Mouse (Mus musculus) ES-Bruce4 (cell line): ENCODE results near the gene Cenph. TPM values are rescaled to one million over a fixed set of nuclear protein-coding genes. Genes with fewer than 3 reads are reported as not detected.
A peak's percentile ranks its signal among the peaks of the same experiment; 100 is the strongest.

Experiments used
- H3K27ac ChIP-seq: 2 replicates; pipeline ENCODE4 v1.5.1; 2012; ENCODE audit warnings: low read length, inconsistent platforms; ENCODE audit not compliant: insufficient read depth
- H3K27me3 ChIP-seq: 2 replicates; pipeline ENCODE4 v1.6.1; 2012; ENCODE audit warnings: mild to moderate bottlenecking, low read length, inconsistent platforms; ENCODE audit not compliant: control insufficient read depth, poor library complexity, insufficient read depth, severe bottlenecking
- H3K36me3 ChIP-seq: 2 replicates; pipeline ENCODE4 v1.6.1; 2012; ENCODE audit warnings: inconsistent platforms, mild to moderate bottlenecking, low read length, moderate library complexity; ENCODE audit not compliant: control insufficient read depth, poor library complexity, insufficient read depth, severe bottlenecking
- H3K4me1 ChIP-seq: one replicate; pipeline ENCODE4 v1.8.1; 2011; ENCODE audit warnings: low read length; ENCODE audit not compliant: control insufficient read depth, insufficient read depth
- H3K4me3 ChIP-seq: 2 replicates; pipeline ENCODE4 v1.5.1; 2011; ENCODE audit warnings: low read depth, mild to moderate bottlenecking, low read length
- H3K9ac ChIP-seq: 2 replicates; pipeline ENCODE4 v1.6.1; 2012; ENCODE audit warnings: low read depth, mild to moderate bottlenecking, inconsistent platforms; ENCODE audit not compliant: poor library complexity, severe bottlenecking
- H3K9me3 ChIP-seq: replicated peaks from 2 replicates; pipeline ENCODE4 v1.6.1; 2012; ENCODE audit warnings: mild to moderate bottlenecking, low read length, inconsistent platforms; ENCODE audit not compliant: control insufficient read depth, poor library complexity, insufficient read depth, severe bottlenecking
- CTCF ChIP-seq: IDR thresholded peaks from one replicate; pipeline ENCODE4 v1.8.1; 2011; ENCODE audit warnings: low read depth, low read length
- EP300 ChIP-seq: IDR thresholded peaks from 2 replicates; pipeline ENCODE4 v1.6.1; 2011; ENCODE audit warnings: low read depth, low read length; ENCODE audit not compliant: insufficient read depth
- POLR2A ChIP-seq: IDR thresholded peaks from one replicate; pipeline ENCODE4 v1.8.1; 2011; ENCODE audit warnings: low read length; ENCODE audit not compliant: insufficient read depth
- polyA plus RNA-seq: library from polyadenylated mRNA; stranded (reverse); fragments of >200 nt; gene quantifications from 2 replicates; pipeline ENCODE4 v1.2.4, GENCODE M21; 2011; ENCODE audit warnings: low read depth; ENCODE audit not compliant: missing spikeins, insufficient read depth, insufficient read length

Gene Cenph
- polyA plus RNA-seq, 1 experiment: 58.8 TPM

- H3K9me3 ChIP-seq: no peaks in the 10 kb centered on the region
- no peak overlapping the region for H3K4me3 ChIP-seq
- H3K9ac ChIP-seq: no peak overlapping the region
- 0 out of 2 replicates have a peak overlapping the region, but pooled peaks have one; percentile 52 for H3K27ac ChIP-seq
- H3K27me3 ChIP-seq: no peaks in the 10 kb centered on the region
- H3K4me1 ChIP-seq: no peaks in the 10 kb centered on the region
- H3K36me3 ChIP-seq: peaks cover 49% of the 10 kb centered on the region
- TF ChIP-seq EP300: no peak
- TF ChIP-seq CTCF: no peak
- TF ChIP-seq POLR2A: no peak
These were observed 1.8 kb upstream of the Cenph start for GRCm38 (mm10) chr13:100777491-100777890.

- Histone ChIP-seq H3K4me3 (no peak overlapping the region), H3K9me3 (no peaks in the 10 kb centered on the region), H3K36me3 (peaks cover 48% of the 10 kb centered on the region), H3K27ac (peak overlapping the region; percentile 39; the same call in 1 of the 2 replicates), H3K27me3 (no peaks in the 10 kb centered on the region), H3K4me1 (no peaks in the 10 kb centered on the region), H3K9ac (no peak overlapping the region)
- TF ChIP-seq CTCF (no peak), EP300 (no peak), POLR2A (no peak)
These were observed 1.0 kb upstream of the Cenph start for GRCm38 (mm10) chr13:100776710-100777109.

- TF ChIP-seq EP300 (no peak), POLR2A (no peak), CTCF (no peak)
- H3K4me3 ChIP-seq: peak overlapping the region; percentile 86; the same call in 1 of the 2 replicates
- H3K36me3 ChIP-seq: peaks cover 45% of the 10 kb centered on the region
- H3K9me3 ChIP-seq: no peaks in the 10 kb centered on the region
- no peak overlapping the region for H3K27ac ChIP-seq
- H3K27me3 ChIP-seq: no peaks in the 10 kb centered on the region
- H3K9ac ChIP-seq: no peak overlapping the region
- no peaks in the 10 kb centered on the region for H3K4me1 ChIP-seq
These were observed 339 bp upstream of the Cenph start for GRCm38 (mm10) chr13:100776056-100776419.

GRCm38 (mm10) chr13:100774704-100775103, 995 bp downstream of the Cenph start:
- TF ChIP-seq CTCF (no peak), POLR2A (no peak), EP300 (no peak)
- no peak overlapping the region for H3K27ac ChIP-seq
- H3K9ac ChIP-seq: peak overlapping the region; percentile 64
- no peaks in the 10 kb centered on the region for H3K4me1 ChIP-seq
- H3K4me3 ChIP-seq: no peak overlapping the region
- no peaks in the 10 kb centered on the region for H3K27me3 ChIP-seq
- no peaks in the 10 kb centered on the region for H3K9me3 ChIP-seq
- H3K36me3 ChIP-seq: peaks cover 43% of the 10 kb centered on the region

- Histone ChIP-seq H3K4me3 (no peak overlapping the region), H3K9me3 (no peaks in the 10 kb centered on the region), H3K27me3 (no peaks in the 10 kb centered on the region), H3K4me1 (no peaks in the 10 kb centered on the region), H3K36me3 (no peaks in the 10 kb centered on the region; the same call in 1 of the 2 replicates), H3K27ac (no peak overlapping the region), H3K9ac (no peak overlapping the region)
- TF ChIP-seq CTCF (no peak), POLR2A (no peak), EP300 (no peak)
These were observed 20.4 kb downstream of the Cenph start for GRCm38 (mm10) chr13:100755329-100755728.

- TF ChIP-seq POLR2A (no peak), EP300 (no peak), CTCF (no peak)
- no peaks in the 10 kb centered on the region for H3K9me3 ChIP-seq
These were observed 21.5 kb downstream of the Cenph start for GRCm38 (mm10) chr13:100754186-100754585.

More at GRCm38 (mm10) chr13:100754186-100754585, 21.5 kb downstream of the Cenph start:
- Histone ChIP-seq H3K27ac (no peak overlapping the region), H3K4me1 (no peaks in the 10 kb centered on the region), H3K4me3 (no peak overlapping the region), H3K27me3 (no peaks in the 10 kb centered on the region), H3K9ac (no peak overlapping the region), H3K36me3 (no peaks in the 10 kb centered on the region)
